Mouse (Mus musculus): ENCODE measurements around the gene Knop1.

- TF ChIP-seq CTCF (IDR thresholded peaks at IDR 0.05; ENCODE audit: control insufficient read depth, insufficient read depth, insufficient read length): no peak
- TF ChIP-seq USF1 (IDR thresholded peaks at IDR 0.05; ENCODE audit: low read depth): no peak
- TF ChIP-seq CEBPB (IDR thresholded peaks at IDR 0.05; ENCODE audit: low read depth): no peak
- no peak for TF ChIP-seq MYOD1 (IDR thresholded peaks at IDR 0.05; ENCODE audit: control insufficient read depth, insufficient read length, low read depth)
Measured at GRCm38 (mm10) chr7:118806631-118807411, 49.2 kb downstream of the Knop1 start.

All from C2C12 (cell line).